Comparison of ENCODE assay signal across 8 mouse cellular contexts in genomic region chr6:4455961-4456617, GRCm38 (mm10). TPM values are rescaled to one million over a fixed set of nuclear protein-coding genes. Genes with fewer than 3 reads are reported as not detected.
DNase-seq lines count a peak whose midpoint lies in the region; ATAC-seq and TF ChIP-seq lines count a peak whose summit lies in the region.

No protein-coding gene starts in this region.

- no peaks in the 10 kb centered on the region for H3K36me3 ChIP-seq in megakaryocyte, embryonic 14.5 days (replicated peaks; ENCODE audit: low read length)

- no peaks in the 10 kb centered on the region for H3K27me3 ChIP-seq in megakaryocyte, embryonic 14.5 days (replicated peaks)

- H3K9me3 ChIP-seq in megakaryocyte, embryonic 14.5 days, result no peaks in the 10 kb centered on the region

- peaks cover 29% of the 10 kb centered on the region for H3K4me1 ChIP-seq in megakaryocyte, embryonic 14.5 days
- peaks cover 8% of the 10 kb centered on the region for H3K4me1 ChIP-seq in embryonic fibroblast, embryonic 13.5 days (ENCODE audit: control insufficient read depth, insufficient read depth, low read length)

- no peak for ATAC-seq in megakaryocyte, adult 5-6 weeks (ENCODE audit: poor library complexity, severe bottlenecking)

- peak overlapping the region; percentile 93 for H3K27ac ChIP-seq in embryonic fibroblast, embryonic 13.5 days (ENCODE audit: insufficient read depth, low read length)

- TF ChIP-seq POLR2A in embryonic fibroblast, embryonic 13.5 days (IDR thresholded peaks at IDR 0.05; ENCODE audit: low read depth, low read length), result 0 out of 2 replicates have a peak, but pooled peaks have one; percentile 25

- H3K4me3 ChIP-seq in megakaryocyte, embryonic 14.5 days (replicated peaks), result peak overlapping the region; percentile 70
- H3K4me3 ChIP-seq in embryonic fibroblast, embryonic 13.5 days (ENCODE audit: insufficient read depth, low read length), result no peak overlapping the region

- DNase-seq in kidney, postnatal 25 days, result peak; percentile 37 to 38
- peak; percentile 69 for DNase-seq in testis, postnatal 10 days (ENCODE audit: low spot score)
- no peak for DNase-seq in frontal cortex, postnatal 10 days (ENCODE audit: low spot score in 2 of 2)
- no peak for DNase-seq in spleen, postnatal 36 days (ENCODE audit: low spot score in 2 of 2)
- no peak for DNase-seq in cerebellum, adult 18-20 months

- no peak for TF ChIP-seq CTCF in embryonic fibroblast, embryonic 13.5 days (IDR thresholded peaks at IDR 0.05; ENCODE audit: borderline replicate concordance, insufficient read depth, low read length)

RNA-seq across cellular contexts. Expression of gene Col1a2, which starts 48.5 kb away (rescaled TPM):
- 0.30 and 0.36 TPM in 2 replicates for polyA plus RNA-seq in megakaryocyte, embryonic 14.5 days (2012; ENCODE audit: insufficient read depth, low replicate concordance)
- 0.87 and 1.2 TPM in 2 replicates for total RNA-seq in megakaryocyte, adult 5-6 weeks (2015)
- total RNA-seq in megakaryocyte, adult 5-6 weeks (2017), result 1.1 and 1.6 TPM in 2 replicates
- polyA plus RNA-seq in embryonic fibroblast, embryonic 13.5 days (2011; ENCODE audit: insufficient read length, low read depth, missing spikeins), result 3,465 and 4,838 TPM in 2 replicates

Comparison
In these comparisons a context has a peak if more than half of its experiments do, and no peak if none do; other contexts are left out.
1. DNase-seq: peak in kidney, postnatal 25 days (2 of 2) and testis, postnatal 10 days (single experiment); none in frontal cortex, postnatal 10 days (0 of 2), spleen, postnatal 36 days (0 of 2) and cerebellum, adult 18-20 months (0 of 2).
2. RNA of gene Col1a2, which starts 48.5 kb away (polyA plus RNA-seq): 3,465 to 4,838 TPM in embryonic fibroblast, embryonic 13.5 days; 0.30 to 0.36 TPM in megakaryocyte, embryonic 14.5 days; every median in the first group is over 1,000 times any median in the second.